16 mouse cellular contexts compared by ENCODE assay signal in genomic region chr15:25605376-25605775, GRCm38 (mm10).
"Had no signal": no experiment of that assay in that cellular context is flagged by ENCODE, and none has a peak within 500 bp of the region (broad histone marks: within the 10 kb centered on the region; RNA-seq: fewer than 3 reads in every experiment).

No protein-coding gene starts in this region.

- H3K27ac ChIP-seq: macrophage; midbrain, embryonic 13.5 days; midbrain, embryonic 15.5 days; neural tube, embryonic 12.5 days; stomach, embryonic 15.5 days; stomach, postnatal 0 days had no signal

- DNase-seq: lung, adult 18-20 months; lung, postnatal 14 days; lung, postnatal 36 days; right cerebral cortex, postnatal 14 days; thymus, adult 2 months; thymus, postnatal 25 days; thymus, postnatal 4 days had no signal

- H3K4me1 ChIP-seq: midbrain, embryonic 15.5 days; neural tube, embryonic 12.5 days had no signal

- H3K4me3 ChIP-seq: lung, embryonic 15.5 days; megakaryocyte, embryonic 14.5 days; midbrain, embryonic 13.5 days; midbrain, embryonic 15.5 days; neural tube, embryonic 12.5 days; stomach, embryonic 15.5 days had no signal

- ATAC-seq: lung, postnatal 0 days; midbrain, embryonic 13.5 days; midbrain, embryonic 15.5 days had no signal
